Mouse (Mus musculus) ES-CJ7 (cell line): Measurements from ENCODE around the gene Nacc2.

Experiments used
- DNase-seq: peaks from one replicate; pipeline ENCODE4 v3.0.0; 2011; ENCODE audit warnings: low read depth, low spot score

The Nacc2 gene

DNA sequence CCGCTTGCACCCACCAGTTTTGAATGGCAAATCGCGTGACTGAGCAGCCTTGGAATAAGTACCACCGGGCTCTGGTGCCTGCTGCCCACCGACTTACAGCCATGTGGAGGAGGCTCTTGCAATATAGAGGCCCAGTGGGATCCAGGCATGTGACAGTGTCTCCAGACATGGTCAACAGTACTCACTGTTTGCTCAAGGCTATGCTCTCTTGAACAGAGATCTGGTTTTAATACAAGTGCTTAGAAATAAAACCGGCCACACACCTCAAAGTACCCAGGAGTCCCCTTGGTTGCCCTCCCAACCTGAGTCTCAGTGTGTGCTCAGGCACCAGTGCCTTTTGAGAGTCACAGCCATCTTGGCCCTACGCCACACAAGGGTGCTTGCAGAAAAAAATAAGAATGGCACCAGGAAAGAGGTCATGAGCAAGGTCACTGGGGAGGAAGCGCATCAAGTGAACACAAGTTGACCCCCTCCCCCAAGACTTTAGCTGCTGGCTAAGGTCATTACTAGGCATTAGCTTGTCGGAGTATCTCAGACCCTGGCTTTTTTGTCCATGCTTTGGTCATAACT lies at the start of gene Nacc2:
TSS of gene Nacc2 (minus strand) at position 142 of the 570 bp plus-strand sequence.
- no peak for DNase-seq

DNA sequence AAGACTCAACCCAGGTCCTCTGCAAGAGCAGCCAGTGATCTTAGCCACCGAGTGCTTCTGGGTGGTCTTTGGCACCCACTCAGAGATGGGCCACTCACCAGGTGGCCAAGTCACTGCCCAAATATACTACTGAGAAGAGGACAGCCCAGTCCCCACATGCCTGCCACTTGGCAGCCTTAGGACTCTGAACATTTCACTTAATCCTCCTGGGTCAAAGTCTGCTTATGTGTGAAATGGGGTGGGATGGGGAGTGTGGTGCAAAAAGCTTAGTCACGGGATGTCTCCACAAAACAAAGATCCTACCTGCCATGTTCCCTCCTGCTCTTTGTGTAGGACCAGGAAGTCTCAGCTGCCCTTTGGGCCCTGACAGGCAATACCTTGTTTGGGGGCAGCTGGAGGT lies 49.1 kb upstream of the Nacc2 start:
- DNase-seq = no peak

GRCm38 (mm10) chr2:26170376-26170775 lies 47.4 kb upstream of the Nacc2 start:
- no peak for DNase-seq

- no peak for DNase-seq
Measured at GRCm38 (mm10) chr2:26168843-26169579, 46.0 kb upstream of the Nacc2 start.

DNA sequence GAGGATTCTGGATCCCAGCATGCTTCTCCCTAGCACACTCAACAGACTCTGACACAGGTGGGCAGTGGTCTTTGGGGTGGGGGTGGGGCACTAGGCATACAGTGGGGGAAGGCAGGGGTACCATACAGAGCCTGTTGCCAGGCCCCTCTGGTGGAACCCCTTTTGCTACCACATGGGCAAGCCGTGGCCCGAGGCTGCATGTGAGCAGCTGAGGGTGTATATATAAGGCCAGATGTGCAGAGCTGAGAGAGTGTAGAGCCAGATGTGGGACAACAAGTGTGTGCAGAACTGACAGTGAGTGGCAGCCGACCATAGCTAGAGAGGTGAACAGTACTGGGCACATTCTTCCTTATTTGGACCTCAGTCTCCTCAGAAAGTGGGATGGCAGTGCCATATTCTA lies 43.9 kb upstream of the Nacc2 start:
- DNase-seq = no peak

DNA sequence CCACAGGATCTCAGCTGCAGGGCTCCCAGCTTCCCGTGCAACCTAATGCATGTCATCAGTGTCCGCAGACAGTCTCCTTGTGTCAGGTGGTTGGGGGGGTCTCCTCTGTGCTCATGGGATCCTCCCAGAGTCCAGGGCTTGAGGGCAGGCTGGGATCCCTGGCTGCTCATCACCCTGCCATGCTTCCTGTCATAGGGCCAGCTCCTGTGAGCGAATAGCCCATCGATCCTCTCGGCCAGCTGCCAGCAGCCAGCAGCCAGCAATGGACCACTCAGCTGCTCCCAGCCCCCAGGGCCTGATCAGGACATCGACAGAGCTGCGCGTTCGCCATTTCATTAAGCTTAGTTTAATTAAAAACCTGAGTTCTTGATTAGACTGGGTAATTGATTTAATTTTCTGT lies 35.0 kb upstream of the Nacc2 start:
- DNase-seq = no peak

- no peak for DNase-seq
Measured at GRCm38 (mm10) chr2:26156191-26156977, 33.4 kb upstream of the Nacc2 start.

DNA sequence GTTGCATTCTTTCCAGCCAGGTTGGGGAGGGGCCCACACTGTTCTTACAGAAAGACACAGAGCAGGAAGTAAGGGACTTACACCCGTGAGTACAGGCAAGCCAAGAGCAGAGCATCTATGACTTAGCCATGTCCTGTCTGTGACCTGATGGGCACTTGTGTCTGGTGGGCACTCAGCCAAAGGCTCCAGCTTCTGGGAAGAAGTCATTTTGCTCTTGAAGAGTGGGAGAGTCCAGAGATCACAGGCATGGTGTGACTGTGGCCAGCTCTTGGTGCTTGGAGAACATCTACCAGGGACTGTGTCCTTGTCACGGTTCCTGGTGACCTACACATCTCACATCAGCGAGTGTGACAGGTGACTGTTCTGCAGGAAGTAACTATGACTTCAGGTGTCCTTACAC lies 32.7 kb upstream of the Nacc2 start:
- no peak for DNase-seq

DNA sequence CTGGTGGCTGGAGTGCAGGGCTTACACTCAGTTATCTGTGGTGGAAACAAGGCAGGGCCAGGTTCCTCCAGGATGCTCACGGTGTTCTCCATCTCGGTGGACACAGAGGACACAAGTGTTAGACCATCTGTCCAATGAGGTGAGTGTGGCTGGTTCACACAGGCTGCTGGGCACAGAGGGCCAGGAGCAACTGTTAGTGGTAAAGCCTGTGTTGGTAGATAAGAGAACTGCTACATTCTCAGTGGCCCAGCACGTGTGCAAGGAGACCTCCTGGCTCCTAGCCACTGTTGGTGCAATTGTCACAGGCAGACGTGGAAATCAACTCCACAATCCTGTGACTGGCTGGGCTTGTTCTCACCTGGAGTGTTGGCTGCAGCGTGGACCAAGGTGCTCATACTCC lies 31.6 kb upstream of the Nacc2 start:
- DNase-seq = no peak

DNA sequence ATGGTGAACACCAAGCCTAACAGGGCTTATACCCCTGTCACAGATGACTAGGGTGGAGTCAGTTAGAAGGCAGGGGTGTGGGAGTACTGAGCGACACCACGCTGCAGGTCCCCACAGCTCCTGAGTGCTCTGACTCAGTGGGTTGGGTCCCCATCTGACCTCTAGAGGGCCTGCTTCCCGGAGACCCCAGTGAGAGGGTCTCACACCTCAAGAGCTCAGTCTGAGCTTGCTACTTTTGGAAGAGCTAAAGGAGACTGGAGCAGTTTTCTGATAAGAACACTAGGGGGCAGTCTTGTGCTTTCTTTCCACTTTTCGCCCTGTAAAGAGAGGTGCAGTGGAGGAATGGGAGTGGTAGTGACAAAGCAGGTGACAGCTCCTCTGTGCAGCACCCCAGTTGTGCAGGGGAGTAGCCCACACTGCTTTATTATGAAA lies 30.9 kb upstream of the Nacc2 start:
- DNase-seq = peak; percentile 84

GRCm38 (mm10) chr2:26153295-26153694 lies 30.3 kb upstream of the Nacc2 start:
- DNase-seq = peak; percentile 62

DNA sequence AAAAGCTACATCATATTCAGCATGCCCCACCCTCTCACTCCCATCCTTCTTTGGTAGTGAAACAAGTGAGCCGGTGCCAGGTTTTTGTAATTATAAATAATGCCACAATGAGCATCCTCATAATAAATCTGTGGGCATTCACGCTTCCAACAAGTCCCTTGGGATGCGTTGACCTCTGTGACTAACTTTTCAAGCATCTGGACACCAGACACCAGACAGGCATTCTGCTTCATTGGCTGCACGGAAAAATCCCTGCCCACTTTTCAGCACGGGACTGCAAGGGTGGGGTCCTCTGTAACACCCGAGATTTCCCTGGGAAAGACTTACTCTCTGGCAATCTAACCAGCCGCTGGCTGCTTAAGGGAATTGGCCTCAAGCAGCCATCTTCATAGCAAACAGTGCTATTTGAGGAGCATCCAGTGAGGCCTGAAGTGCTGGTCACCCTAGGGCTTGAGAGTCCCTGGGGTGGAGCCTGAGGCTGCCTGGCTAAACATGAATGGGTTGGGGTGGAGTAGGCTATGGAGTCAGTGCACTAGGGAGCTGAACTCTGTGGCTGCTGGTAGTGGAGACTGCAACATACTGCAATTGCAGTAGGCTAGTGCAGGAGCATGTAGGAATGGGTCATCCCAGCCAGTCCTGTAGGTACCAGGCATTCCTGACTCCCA lies 24.8 kb upstream of the Nacc2 start:
- no peak for DNase-seq

GRCm38 (mm10) chr2:26146337-26147042 lies 23.5 kb upstream of the Nacc2 start:
- no peak for DNase-seq

- DNase-seq = no peak
Measured at GRCm38 (mm10) chr2:26145113-26145512, 22.1 kb upstream of the Nacc2 start.

DNA sequence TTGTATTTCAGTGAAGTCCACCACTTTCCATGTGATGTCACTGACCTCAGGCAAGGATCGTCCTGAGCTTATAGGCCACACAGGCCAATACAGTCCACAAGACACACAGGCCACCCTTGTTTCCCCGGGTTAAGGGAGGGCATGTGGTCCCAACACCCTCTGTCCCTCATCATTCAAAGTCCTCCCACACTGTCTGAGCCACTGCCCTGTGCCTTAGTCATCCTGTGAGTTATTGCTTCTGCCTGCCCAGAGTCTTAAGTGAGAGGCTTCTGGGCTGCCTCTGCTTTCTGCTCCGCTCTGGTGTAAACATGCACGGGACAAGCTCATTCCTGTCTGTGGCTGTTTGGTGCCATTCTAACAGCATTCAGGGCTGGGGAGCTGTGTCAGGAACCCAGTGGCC lies 21.3 kb upstream of the Nacc2 start:
- no peak for DNase-seq

DNA sequence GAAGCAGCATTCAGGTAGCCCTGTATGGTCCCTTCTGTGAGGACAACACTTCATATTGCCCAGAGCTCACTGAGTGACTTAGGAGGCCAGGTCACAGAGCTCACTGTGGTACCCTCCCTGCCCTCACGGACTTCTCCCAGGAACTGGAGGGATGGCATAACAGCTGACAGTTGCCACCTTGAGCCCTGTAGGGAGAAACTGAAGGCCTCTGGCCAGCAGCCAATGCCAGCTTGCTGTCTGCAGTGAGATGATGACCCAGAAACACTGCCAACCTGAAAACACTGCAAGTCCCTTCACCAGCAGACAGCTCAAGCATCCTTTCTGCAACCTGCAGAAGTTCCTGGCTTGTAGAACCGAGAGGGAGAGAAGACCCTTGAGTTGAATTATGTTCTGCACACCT lies 20.5 kb upstream of the Nacc2 start:
- no peak for DNase-seq

GRCm38 (mm10) chr2:26142986-26143385 lies 20.0 kb upstream of the Nacc2 start:
- no peak for DNase-seq

DNA sequence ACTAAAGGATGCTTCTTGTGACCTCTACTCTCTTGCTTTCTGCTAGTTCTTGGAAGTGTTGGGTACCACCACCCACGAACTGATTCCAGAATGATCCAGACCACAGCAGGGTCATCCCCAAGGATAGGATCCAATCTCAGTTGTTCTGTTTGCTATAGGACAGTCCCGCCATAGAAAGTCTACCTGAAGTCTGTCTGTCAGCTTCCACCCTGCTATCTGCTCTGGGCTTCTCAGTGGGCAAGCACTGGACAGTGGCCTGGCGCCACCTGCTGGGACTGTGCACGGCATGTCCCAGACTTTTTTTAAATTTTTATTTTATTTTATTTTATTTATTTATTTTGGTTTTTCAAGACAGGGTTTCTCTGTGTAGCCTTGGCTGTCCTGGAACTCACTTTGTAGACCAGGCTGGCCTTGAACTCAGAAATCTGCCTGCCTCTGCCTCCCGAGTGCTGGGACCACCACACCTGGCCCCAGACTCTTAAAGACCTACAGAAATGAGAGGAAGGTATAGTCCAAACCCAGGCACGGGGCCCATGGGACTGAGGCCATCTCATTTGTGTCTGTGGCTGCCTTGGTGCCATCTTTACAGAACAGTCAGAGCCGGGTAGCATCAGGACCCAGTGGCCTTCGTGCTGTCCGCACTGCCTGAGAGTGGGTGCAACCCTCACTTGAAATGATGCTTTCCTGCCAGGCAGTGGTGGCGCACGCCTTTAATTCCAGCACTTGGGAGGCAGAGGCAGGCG lies 19.0 kb upstream of the Nacc2 start:
- no peak for DNase-seq

DNA sequence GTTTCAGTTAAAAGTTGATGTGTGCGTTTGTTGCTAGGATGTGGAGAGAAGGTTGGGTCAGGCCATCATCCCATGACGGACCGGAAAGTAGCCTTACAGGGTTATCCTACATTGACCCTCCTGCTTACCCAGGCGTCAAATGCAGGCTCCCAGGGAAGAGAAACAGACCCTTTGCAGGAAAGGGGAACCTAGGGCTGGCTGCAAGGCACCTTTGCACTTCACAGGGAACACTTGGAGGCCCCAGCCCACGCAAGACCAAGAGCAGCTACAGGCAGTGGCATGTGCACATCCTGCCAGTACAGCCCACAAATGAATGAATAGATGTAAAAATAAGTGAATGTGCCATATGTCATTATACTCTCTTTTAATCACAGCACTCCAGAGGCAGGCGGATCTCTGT lies 17.9 kb upstream of the Nacc2 start:
- no peak for DNase-seq

- peak; percentile 99 for DNase-seq
Measured at GRCm38 (mm10) chr2:26140292-26140819, 17.3 kb upstream of the Nacc2 start.
